Mouse (Mus musculus): ENCODE data around the gene Parn.

DNA sequence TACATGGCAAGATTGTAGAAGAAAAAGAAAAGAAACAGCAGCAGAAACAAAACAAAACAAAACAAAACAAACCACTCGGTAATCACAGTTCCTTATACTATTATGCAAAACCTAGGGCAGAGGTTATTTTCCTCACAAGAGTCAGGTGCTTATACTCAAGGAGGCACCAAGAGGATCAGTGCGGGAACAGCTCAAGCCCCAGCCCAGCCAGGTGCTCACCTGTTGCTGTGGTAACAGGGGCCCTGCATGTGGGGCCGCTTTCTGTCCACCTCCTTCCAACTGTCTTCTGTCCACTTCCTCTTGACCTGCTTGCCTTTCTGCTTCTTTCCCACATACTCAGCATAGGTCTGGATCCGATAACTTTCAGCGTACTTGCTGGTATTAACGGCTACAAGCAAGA, 101.6 kb downstream of the Parn start:
- TF ChIP-seq CTCF (conservative IDR thresholded peaks at IDR 0.05; ENCODE audit: low read length): no peak
- no peak for TF ChIP-seq NANOG (IDR thresholded peaks at IDR 0.05; ENCODE audit: borderline replicate concordance, low read length)
